Mouse (Mus musculus): ENCODE results near the gene Nip7.

- TF ChIP-seq CTCF (IDR thresholded peaks at IDR 0.05; ENCODE audit: low read depth, low read length) = no peak
- no peak for TF ChIP-seq EP300 (IDR thresholded peaks at IDR 0.05; ENCODE audit: insufficient read depth, low read depth, low read length)
These were observed 41.8 kb upstream of the Nip7 start for GRCm38 (mm10) chr8:107014915-107015314.
